Mouse (Mus musculus) heart, postnatal 0 days (tissue): Measurements from ENCODE around the gene Dmd.

ENCODE experiments used
- CTCF ChIP-seq: IDR thresholded peaks from 2 replicates; pipeline ENCODE4 v1.5.1; 2016; ENCODE audit warnings: antibody characterized with exemption, control low read depth, low read depth
- EP300 ChIP-seq: IDR thresholded peaks from 2 replicates; pipeline ENCODE4 v1.6.1; 2016; ENCODE audit warnings: antibody characterized with exemption, low read depth

GRCm38 (mm10) chrX:84364981-84365380, 1416.3 kb downstream of the Dmd start:
- TF ChIP-seq CTCF (no peak), EP300 (no peak)
